Mouse (Mus musculus) lung, postnatal 0 days (tissue): ENCODE measurements at regions not wholly inside any gene's neighbourhood (a gene's known extent, or its start where the extent isn't known, plus 50 kb on each side); places are given as distances from the start of the nearest gene placed in this dataset.

ENCODE experiments used
- ATAC-seq: fragments of 200-750 bp; cut with Nextera tagmentation; 2 replicates; pipeline ENCODE4 v1.8.0; 2017; ENCODE audit warnings: moderate library complexity
- DNase-seq: peaks from one replicate; pipeline ENCODE4 v3.0.0-alpha.2; 2016; ENCODE audit warnings: low spot score
- H3K27ac ChIP-seq: fragments of 300-500 bp; sonication (generic); 2 replicates; pipeline ENCODE4 v1.5.1; 2014; ENCODE audit warnings: antibody characterized with exemption, mild to moderate bottlenecking, low read length, mixed read lengths
- H3K27me3 ChIP-seq: fragments of 300-500 bp; sonication (generic); replicated peaks from 2 replicates; pipeline ENCODE4 v1.6.1; 2014; ENCODE audit warnings: low read length, mixed read lengths; ENCODE audit not compliant: insufficient read depth
- H3K36me3 ChIP-seq: fragments of 300-500 bp; sonication (generic); 2 replicates; pipeline ENCODE4 v1.6.1; 2014; ENCODE audit warnings: low read length, mixed read lengths; ENCODE audit not compliant: insufficient read depth
- H3K4me1 ChIP-seq: fragments of 300-500 bp; sonication (generic); 2 replicates; pipeline ENCODE4 v1.6.1; 2014; ENCODE audit warnings: antibody characterized with exemption, low read depth, low read length, mixed read lengths; ENCODE audit not compliant: insufficient read depth
- H3K4me2 ChIP-seq: fragments of 300-500 bp; sonication (generic); replicated peaks from 2 replicates; pipeline ENCODE4 v1.6.1; 2014; ENCODE audit warnings: low read depth, mild to moderate bottlenecking, low read length, moderate library complexity, mixed read lengths
- H3K4me3 ChIP-seq: fragments of 300-500 bp; sonication (generic); 2 replicates; pipeline ENCODE4 v1.5.1; 2014; ENCODE audit warnings: low read depth, low read length
- H3K9ac ChIP-seq: fragments of 300-500 bp; sonication (generic); replicated peaks from 2 replicates; pipeline ENCODE4 v1.6.1; 2014; ENCODE audit warnings: low read depth, mild to moderate bottlenecking
- H3K9me3 ChIP-seq: fragments of 300-500 bp; sonication (generic); 2 replicates; pipeline ENCODE4 v1.6.1; 2016; ENCODE audit warnings: low read length, mixed read lengths
- CTCF ChIP-seq: IDR thresholded peaks from 2 replicates; pipeline ENCODE4 v1.5.1; 2016; ENCODE audit warnings: antibody characterized with exemption, mild to moderate bottlenecking
- EP300 ChIP-seq: IDR thresholded peaks from 2 replicates; pipeline ENCODE4 v1.6.1; 2016; ENCODE audit warnings: antibody characterized with exemption, mild to moderate bottlenecking, control low read depth
- WGBS: fragments of 180-500 bp; shearing (Covaris S2); extraction: QIAGEN DNeasy Blood & Tissue Kit; methylation state at CpG from one replicate; pipeline ENCODE4 v1.1.7; 2014; 5-methylcytosine and 5-hydroxymethylcytosine counted together

DNA sequence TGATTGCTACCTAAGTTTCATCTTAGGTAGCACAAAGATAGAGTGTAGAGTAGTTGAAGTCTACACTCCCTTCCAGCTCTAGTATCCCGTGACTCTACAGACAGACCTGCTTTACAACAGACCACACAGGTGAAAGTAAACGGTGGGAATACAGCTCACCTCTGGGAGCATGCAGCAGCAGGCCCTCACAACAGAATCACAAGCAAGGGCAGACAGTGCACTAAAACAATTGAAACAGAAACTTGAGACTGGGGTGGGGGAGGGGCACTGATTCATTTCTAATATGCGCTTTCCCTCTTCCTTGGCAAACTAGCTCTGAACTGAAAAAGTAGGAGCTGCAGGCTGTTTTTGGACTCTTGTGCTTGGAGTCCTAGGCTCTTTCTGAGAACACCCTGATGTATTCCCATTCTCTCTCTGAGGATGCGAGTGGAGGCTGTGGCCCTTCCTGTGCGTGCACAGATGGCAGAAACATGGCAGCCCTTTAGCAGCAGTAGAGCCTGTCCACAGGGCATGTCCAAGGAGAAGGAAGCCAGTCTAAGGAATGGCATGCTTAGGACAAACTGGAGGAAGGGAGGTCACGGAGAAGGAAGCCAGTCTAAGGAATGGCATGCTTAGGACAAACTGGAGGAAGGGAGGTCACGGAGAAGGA lies 152.5 kb upstream of the Unc93a2 start:
- no peak overlapping the region for H3K4me3 ChIP-seq
- H3K27ac ChIP-seq = peak overlapping the region; percentile 32; the same call in 1 of the 2 replicates
- no peak for DNase-seq
- no peaks in the 10 kb centered on the region for H3K36me3 ChIP-seq
- no peaks in the 10 kb centered on the region for H3K4me1 ChIP-seq
- no peak for TF ChIP-seq EP300
- no peak for TF ChIP-seq CTCF
- H3K27me3 ChIP-seq = no peaks in the 10 kb centered on the region
- no peak for ATAC-seq
- no peaks in the 10 kb centered on the region for H3K9me3 ChIP-seq
- 52% methylated on average over 7 of the region's 7 CpGs for WGBS
- H3K9ac ChIP-seq = no peak overlapping the region
- H3K4me2 ChIP-seq = no peak overlapping the region

DNA sequence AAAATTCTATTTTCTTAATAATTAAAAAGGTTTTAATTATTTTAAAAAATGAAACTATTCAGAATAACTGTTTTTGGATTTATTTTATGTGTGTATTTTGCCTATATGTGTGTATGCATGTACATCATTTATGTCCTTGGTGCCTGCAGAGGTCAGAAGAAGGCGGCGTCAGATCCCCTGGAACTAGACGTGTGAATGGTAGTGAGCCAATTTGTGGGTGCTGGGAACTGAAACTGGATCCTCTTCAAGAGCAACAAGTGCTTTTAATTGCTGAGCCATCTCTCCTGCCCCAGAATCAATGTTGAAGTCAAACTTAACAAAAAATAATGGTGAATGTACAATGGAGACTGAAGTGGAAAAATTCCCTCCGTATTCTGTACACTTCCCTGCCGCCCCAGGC lies 151.9 kb upstream of the Unc93a2 start:
- no peaks in the 10 kb centered on the region for H3K9me3 ChIP-seq
- no peak overlapping the region for H3K4me2 ChIP-seq
- WGBS = 84% methylated on average over 5 of the region's 5 CpGs
- no peaks in the 10 kb centered on the region for H3K27me3 ChIP-seq
- H3K27ac ChIP-seq = no peak overlapping the region
- DNase-seq = no peak
- no peaks in the 10 kb centered on the region for H3K4me1 ChIP-seq
- TF ChIP-seq EP300 = no peak
- TF ChIP-seq CTCF = no peak
- H3K4me3 ChIP-seq = no peak overlapping the region
- ATAC-seq = no peak
- no peaks in the 10 kb centered on the region for H3K36me3 ChIP-seq
- no peak overlapping the region for H3K9ac ChIP-seq

DNA sequence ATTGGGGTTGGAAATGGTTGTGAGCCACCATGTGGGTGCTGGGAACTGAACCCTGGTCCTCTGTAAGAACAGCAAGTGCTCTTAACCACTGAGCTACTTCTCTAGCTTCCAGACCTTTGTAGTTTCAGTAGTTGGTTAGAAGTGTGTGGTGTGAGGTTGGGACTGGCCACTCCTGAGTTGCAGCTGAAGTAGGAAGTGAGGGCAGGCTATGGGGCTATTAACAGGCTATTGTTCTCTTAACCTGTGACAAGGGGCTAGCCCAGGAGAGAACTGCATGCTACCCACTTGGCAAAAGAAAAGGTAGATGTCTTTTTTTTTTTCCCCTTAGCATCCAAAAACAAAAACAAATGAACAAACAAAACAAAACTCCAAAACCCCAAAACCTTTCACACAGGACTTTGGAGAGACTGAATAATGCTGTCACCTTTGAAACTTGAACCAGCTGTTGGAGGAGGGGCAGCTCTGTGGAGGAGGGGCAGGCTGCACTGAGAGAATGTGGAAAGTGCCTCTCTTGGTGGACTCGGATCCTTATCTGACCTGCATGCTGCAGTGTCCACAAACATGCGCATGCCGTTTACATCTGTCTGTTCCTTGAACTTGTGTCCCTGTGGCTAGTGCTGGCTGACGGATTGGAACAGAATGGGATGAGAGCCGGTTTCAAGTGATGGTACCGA lies 149.3 kb upstream of the Unc93a2 start:
- no peaks in the 10 kb centered on the region for H3K27me3 ChIP-seq
- H3K36me3 ChIP-seq = no peaks in the 10 kb centered on the region
- H3K4me2 ChIP-seq = no peak overlapping the region
- no peak for TF ChIP-seq EP300
- TF ChIP-seq CTCF = no peak
- no peak overlapping the region for H3K9ac ChIP-seq
- H3K4me3 ChIP-seq = no peak overlapping the region
- H3K4me1 ChIP-seq = no peaks in the 10 kb centered on the region
- ATAC-seq = no peak
- WGBS = 62% methylated on average over 6 of the region's 6 CpGs
- H3K9me3 ChIP-seq = no peaks in the 10 kb centered on the region
- DNase-seq = no peak
- no peak overlapping the region for H3K27ac ChIP-seq

DNA sequence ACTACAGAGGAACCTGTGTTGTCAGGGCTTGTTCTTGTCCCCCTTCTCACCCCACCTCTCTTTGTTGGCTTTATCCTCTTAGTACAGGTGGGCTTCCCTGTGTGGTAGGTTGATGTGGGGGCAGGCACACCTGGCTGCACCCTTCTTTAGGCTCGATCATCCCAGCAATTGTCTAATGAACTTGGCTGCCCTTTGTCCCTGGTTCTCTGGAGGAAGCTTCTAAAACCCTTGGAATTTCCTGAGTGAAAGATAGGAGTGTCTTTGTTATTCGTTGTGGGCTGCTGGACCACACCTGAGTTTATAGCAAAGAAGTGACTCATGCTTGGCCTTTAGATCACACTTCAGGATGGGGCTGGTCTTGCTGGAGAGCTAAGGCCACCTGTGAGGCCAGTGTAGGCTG lies 148.3 kb upstream of the Unc93a2 start:
- DNase-seq (no peak), ATAC-seq (no peak)
- Histone ChIP-seq H3K9me3 (no peaks in the 10 kb centered on the region), H3K27me3 (no peaks in the 10 kb centered on the region), H3K9ac (no peak overlapping the region), H3K27ac (no peak overlapping the region), H3K4me2 (no peak overlapping the region), H3K4me3 (no peak overlapping the region), H3K36me3 (no peaks in the 10 kb centered on the region), H3K4me1 (no peaks in the 10 kb centered on the region)
- WGBS = 44% methylated on average over 2 of the region's 2 CpGs
- TF ChIP-seq EP300 (peak; percentile 45; the same call in 1 of the 2 replicates), CTCF (no peak)

DNA sequence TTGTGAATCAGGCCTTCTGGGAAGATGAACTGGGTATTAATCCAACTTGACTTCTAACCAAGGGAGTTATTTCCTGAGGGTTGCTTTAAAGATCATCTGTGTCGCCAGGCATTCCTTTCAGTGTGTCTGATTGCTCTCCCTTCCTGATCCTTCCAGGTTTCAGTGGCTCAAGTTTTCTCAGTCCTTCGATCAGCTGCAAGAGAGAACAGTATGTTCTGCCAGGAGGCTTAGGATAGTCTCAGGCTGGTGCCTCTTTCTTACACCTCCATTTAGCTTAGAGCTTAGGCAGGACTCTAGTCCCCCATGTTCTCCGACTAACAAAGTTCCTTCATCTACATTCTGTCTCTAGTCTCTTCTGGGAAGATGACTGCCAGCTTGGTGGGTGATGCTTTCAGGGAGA lies 147.4 kb upstream of the Unc93a2 start:
- H3K36me3 ChIP-seq = no peaks in the 10 kb centered on the region
- no peak for DNase-seq
- no peak for ATAC-seq
- no peak for TF ChIP-seq CTCF
- TF ChIP-seq EP300 = no peak
- no peak overlapping the region for H3K4me2 ChIP-seq
- no peaks in the 10 kb centered on the region for H3K9me3 ChIP-seq
- H3K4me1 ChIP-seq = no peaks in the 10 kb centered on the region
- no peaks in the 10 kb centered on the region for H3K27me3 ChIP-seq
- no peak overlapping the region for H3K27ac ChIP-seq
- no peak overlapping the region for H3K9ac ChIP-seq
- 76% methylated on average over 3 of the region's 3 CpGs for WGBS
- no peak overlapping the region for H3K4me3 ChIP-seq

DNA sequence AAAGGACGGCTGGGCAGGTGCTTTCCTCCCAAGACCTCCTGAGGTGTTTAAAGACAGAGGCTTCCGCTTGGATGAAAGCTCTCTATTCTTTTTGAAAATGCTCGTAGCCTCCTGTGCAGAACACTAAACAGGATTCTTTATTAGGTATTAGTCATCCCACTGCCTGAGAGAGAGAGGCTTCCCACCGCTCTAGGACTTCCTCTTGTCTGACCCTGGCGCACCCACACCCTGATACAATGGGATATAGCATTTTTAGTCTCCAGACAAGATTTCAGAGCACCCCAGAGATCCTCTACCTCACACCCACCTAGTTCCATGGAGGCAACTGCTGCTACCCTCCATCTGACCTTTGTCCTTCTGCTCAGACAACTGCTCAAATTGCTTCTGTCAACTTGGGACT lies 144.0 kb upstream of the Unc93a2 start:
- no peaks in the 10 kb centered on the region for H3K4me1 ChIP-seq
- no peak overlapping the region for H3K4me3 ChIP-seq
- no peaks in the 10 kb centered on the region for H3K9me3 ChIP-seq
- H3K27me3 ChIP-seq = no peaks in the 10 kb centered on the region
- ATAC-seq = no peak
- WGBS = 53% methylated on average over 5 of the region's 5 CpGs
- no peak for DNase-seq
- no peak for TF ChIP-seq CTCF
- TF ChIP-seq EP300 = no peak
- no peak overlapping the region for H3K27ac ChIP-seq
- H3K36me3 ChIP-seq = no peaks in the 10 kb centered on the region
- no peak overlapping the region for H3K9ac ChIP-seq
- no peak overlapping the region for H3K4me2 ChIP-seq
